Mouse (Mus musculus) frontal cortex, postnatal 25 days (tissue): ENCODE measurements around the gene Ncor1.
"Not testable (repeated sequence)": the region's sequence is repeated elsewhere in the genome, so short reads cannot be mapped to it uniquely, and the experiment has no call there.

Experiments used
- DNase-seq, 2 experiments: peaks; one replicate each; pipeline ENCODE4 v3.0.0; 2022; ENCODE audit warnings: low spot score in 2 of 2

Ncor1 gene

DNA sequence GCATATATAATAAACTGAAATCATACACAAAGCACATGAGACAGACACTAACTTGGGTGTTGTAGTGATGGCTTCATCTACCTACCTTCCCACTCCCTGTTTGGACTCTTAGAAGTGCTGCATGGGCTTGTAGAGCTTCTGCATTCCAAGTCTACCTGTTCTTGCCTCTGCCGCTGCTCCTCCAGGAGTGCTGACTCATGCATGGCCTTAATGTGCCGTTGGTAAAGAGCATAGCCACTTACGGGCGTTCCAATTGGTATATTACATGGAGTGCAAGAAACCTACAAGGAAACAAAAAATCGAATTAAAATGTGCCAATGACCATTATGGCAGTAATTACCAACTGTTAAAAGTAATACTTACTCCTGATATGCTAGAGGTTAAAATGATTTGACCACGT is 91.5 kb downstream of the Ncor1 start:
- no peak for DNase-seq

DNA sequence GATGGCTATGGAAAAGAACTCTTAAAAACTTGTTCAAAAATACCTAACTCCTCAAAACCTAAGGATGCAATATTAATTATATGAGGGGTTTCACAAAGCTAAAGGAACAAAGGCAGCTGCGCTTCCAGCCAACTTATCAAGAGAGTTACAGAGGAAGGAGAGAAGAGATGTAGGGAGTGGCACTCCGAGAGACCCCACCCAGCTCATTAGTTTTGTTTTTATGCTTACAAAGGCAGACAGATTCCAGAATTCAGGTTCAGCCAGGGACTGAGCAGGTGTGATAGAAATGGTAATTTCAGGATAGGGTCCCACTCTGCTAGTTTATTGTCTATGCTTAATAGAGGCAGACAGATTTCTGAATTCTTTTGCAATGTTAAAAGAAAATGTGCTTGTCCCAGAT is 103.1 kb downstream of the Ncor1 start:
- DNase-seq = no peak

DNA sequence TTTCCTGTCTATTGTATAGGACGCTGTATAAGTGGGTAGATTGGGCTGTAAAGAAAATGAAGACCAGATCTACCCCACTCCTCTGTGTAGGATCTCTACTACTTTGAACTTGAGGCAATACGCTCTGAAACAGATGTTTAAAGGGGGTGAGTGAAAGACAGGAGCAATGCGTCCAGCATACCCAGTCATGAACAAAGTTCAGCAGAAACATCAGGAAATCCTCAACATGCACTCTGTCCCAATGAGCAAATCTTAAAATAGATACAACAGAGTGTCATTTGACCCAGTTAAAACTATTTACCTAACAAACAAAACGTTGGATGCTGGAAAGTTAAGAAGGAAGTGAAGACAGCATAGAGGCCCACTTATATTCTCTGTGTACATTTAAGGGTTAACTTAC is 106.4 kb downstream of the Ncor1 start:
- no peak for DNase-seq

DNA sequence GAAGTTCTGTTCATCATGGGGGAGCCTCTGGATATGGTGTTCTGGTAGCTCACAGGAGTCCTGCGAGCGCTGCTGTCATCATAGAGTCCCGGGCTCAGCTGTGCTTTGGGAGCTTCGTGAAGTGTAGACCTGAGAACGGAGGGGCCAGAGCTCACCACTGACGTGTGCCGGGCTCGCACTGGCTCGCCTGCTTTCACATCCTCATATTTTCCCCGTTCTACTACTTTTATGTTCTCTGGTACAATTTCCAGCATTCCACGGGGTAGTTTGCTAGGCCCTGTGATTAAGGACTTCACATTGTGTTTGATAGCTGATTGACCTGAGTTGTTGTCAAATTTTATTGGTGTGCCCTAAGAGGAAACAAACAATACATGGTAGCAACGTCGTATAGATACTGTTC is 115.3 kb downstream of the Ncor1 start:
- no peak for DNase-seq

DNA sequence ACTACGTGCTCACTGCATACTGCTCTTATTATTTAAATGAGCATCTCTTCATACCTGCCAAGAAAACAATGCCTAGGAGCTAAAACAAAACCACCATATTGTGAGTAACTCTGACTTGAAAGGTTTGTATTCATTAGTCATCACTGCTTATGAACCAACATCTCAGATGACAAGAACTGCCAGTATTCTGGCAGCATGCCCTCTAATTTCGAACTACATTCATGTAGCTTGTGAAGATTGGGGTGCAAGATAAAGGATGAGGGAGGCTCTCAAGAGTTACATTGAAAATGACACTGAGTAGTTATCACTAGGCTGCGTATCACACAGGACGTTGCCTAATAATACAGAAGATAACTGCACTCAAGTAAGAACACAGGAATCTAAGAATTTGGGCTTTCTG is 126.1 kb downstream of the Ncor1 start:
- no peak for DNase-seq

DNA sequence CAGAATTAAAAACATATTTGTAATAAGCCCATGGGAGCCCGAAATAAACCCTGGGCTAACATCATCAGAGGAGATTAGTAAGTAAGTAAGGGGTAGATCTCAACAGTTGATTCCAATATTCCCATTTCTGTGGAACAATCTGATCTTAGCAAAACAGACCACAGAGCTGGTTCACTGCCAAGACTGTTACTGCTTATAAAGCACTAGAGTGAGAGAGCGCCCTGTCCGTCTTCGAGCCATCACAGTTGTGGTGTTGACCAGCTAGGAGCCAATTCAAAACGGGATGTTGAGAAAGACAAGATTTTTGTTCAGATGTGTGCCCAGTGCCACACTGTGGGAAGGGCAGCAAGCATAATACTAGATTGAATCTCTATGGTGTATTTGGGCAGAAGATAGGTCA is 127.2 kb downstream of the Ncor1 start:
- no peak for DNase-seq

DNA sequence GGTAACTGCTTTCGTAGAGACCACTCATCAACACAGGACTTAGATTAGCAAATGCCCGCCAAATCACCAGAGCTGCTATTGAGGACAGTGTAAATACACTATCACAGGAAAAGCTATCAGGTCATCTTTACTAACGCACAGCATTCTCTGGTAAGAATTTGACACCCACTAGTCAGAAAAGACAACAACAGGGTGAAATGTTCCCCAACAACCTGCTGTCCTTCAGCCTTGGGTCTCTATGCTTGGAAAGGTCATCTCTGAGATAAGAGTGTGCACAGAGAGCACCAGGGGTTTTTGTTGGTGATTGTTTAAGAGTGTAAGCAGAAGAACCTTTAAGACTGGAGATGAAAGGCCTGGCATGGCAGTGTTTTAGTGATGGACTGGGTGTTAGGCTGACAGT is 134.7 kb downstream of the Ncor1 start:
- no peak for DNase-seq

DNA sequence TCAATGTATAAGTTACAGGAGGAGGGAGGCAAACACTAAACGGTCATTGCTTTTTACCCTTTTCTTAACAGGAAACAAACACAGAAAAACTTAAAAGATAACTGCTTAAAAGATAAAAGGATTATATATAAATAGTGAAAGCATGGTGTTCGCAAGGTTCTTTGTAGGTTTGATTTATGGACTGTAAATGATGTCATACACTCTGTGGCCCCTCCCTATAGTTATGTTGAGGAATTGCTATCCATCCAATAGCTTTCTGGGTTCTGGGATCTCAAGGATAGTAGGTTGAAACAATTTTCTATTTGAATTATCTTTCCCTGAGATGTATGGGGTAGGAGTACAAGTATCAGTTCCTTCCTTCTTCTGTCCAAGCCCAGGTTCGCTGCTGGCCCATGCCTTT is 138.2 kb downstream of the Ncor1 start:
- DNase-seq = no peak

DNA sequence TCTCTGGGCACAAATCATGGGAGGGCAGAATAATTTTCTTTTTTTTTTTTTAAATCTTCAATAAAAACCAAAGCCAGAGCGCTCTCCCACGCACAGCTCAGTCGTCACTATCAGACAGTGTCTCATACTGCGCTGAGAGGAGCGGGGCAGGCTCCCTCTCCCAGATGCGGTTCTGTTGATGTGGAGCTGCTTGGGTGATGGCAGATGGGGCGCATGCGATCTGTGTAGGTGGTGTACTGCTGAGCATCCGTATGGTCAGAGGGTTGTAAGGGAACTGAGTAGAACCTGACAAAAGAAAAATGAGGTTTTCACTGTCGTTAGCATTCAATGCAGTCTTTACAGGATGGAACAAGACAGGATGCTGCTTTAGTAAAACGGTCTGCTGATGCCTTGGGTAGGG is 140.6 kb downstream of the Ncor1 start:
- DNase-seq = peak; percentile 17 to 51

DNA sequence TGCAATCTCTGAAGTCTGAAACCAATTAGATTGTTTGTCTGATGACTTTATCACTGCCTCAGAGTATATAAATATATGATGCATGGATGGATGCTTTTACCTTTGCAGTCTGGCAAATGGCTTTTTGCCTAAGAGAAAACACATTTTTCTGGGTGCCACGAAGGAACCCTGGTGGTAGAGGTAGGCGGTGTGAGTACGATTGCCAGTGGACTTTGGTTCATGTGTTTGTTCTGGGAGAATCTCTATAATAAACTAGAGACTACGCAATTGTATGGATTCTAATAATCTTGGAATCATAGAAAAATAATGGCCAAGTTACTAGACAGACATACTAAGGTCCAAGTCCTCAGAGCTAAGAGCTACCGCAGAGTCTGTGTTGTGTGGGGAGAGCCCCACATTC is 143.4 kb downstream of the Ncor1 start:
- DNase-seq = no peak

DNA sequence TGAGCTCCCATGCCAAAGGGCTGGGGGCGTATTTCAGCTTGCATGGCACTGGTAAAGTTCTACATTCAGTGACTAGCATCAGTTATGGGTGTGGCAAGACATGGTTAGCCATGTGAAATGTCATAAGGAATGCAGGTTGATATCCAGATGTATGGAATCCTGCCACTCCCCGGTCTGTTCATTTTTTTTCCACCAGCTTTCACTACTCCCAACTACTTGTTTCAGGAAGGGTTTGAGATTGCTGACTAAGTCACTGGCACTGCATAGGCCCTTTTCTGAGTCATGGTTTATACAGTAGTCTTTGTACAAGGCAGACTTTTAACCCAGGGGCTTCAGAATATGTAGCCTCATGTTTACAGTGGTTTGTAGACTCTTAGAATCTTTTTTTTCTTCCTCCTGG is 149.0 kb downstream of the Ncor1 start:
- no peak for DNase-seq

DNA sequence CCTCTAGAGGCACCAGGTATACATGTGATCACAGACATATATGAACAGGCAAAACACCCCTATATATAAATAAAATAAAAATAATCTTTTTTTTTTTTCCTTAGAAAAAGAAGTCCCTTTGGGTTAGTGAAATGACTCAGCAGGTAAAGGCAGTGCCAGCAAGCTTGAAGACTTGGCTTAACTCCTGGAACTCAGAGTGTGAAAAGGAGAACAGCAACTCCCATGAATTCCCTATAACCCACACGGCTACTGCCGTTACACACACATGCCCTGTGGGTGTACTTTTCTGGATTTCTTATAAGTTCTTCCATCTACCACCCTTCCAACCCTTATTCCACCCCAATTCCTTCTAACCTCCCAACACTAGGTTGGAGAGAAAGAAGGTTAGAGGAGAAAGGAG is 152.5 kb downstream of the Ncor1 start:
- DNase-seq = no peak

DNA sequence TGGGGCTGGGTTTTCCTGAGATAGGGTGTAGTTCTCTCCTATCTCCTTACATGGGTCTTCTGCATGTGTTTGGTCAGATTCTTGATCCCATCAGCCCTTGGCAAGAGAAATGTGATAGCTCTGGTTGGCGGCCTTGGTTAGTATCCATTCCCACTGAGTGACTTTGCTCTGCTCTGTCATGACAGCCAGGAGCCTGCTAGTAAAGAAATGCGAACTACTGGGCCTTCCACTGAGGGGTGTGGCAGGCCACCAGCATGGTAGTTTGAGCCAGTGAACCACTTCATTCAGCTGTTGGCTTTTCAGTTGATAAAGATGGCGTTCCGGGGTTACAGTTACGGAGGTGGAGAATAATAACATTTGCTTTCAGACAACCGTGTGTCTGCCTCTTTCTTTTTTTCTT is 159.5 kb downstream of the Ncor1 start:
- DNase-seq = no peak

DNA sequence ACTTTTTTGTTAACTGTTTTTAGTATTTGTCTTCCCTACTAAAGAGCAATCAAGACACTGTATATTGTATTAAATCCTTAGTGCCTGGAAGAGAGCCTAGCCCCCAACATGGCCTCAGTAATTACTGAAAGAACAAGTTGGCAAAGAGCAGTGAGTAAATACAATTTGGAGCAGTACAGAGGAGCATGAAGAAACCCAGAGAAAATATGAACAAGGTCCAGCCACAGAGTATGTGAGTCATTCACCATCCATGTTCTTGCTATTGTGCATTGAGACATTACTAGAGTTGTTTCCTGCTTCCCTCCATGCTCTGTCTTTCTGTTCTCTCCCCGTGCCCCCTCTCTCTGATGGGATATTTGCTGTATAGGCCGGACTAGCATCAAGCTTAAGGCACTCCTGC is 164.2 kb downstream of the Ncor1 start:
- no peak for DNase-seq

DNA sequence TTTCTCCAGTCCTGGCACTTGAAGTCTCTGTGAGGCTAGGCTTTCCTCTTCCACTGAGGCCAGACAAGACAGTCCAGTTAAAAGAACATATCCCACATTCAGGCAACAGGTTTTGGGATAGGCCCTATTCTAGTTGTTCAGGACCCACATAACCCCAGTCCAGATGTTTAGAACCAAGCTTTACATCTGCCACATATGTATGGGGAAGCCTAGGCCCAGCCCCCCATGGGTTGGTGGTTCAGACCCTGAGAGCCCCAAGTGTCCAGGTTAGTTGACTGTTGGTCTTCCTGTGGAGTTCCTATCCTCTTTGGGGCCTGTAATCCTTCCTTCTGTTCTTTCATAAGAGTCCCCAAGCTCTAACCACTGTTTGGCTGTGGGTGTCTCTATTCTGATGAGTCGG is 170.6 kb downstream of the Ncor1 start:
- no peak for DNase-seq

DNA sequence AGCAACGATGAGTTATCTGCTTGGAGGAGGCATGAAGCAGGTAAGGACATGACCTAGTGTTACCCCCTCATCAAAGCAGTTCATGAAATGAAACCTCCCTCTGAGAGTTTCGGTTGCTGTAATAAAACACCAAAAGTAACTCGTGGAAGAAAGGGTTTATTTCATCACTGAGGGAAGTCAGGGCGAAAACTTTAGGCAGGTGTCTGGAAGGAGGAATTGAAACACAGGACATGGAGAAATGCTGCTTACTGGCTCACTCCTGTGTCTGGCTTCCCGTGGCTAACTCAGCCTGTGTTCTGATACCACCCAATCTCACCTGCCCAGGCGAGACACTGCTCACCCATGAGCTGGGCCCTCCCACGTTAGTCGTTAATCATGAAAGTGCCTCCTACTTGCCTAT is 173.3 kb downstream of the Ncor1 start:
- no peak for DNase-seq

DNA sequence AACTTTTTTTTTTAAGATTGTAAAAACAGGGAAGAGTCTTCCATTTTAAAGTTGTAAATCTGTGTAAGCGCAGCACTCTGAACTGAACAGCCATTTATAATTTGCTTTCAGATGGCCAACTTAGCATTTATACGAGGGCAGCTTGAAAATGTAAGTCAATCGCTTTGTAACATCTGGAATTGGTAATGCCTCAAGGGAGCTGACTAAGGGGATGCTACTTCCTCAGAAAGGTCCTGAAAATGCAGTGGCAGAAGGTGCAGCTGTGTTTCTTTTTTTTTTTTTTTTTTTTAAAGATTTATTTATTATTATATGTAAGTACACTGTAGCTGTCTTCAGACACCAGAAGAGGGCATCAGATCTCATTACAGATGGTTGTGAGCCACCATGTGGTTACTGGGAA is 174.3 kb downstream of the Ncor1 start:
- not testable (repeated sequence) for DNase-seq

DNA sequence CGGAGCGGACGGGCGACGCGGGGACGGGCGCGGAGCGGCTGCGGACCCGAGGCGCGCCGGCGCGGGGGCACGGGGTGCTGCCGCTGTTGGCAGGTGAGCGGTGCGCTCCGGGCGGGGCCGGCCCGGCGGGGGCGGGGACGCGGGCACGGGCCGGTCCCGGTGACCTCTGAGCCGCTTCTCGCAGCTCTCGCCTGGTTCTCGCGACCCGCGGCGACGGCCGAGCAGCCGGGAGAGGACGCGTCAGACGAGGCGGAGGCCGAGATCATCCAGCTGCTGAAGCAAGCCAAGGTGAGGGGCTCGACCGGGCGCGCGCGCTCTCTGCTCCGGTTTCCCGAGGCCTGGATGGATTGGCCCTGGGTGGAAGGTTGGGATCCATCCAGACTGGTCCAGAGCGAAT is 176.7 kb downstream of the Ncor1 start:
- no peak for DNase-seq

DNA sequence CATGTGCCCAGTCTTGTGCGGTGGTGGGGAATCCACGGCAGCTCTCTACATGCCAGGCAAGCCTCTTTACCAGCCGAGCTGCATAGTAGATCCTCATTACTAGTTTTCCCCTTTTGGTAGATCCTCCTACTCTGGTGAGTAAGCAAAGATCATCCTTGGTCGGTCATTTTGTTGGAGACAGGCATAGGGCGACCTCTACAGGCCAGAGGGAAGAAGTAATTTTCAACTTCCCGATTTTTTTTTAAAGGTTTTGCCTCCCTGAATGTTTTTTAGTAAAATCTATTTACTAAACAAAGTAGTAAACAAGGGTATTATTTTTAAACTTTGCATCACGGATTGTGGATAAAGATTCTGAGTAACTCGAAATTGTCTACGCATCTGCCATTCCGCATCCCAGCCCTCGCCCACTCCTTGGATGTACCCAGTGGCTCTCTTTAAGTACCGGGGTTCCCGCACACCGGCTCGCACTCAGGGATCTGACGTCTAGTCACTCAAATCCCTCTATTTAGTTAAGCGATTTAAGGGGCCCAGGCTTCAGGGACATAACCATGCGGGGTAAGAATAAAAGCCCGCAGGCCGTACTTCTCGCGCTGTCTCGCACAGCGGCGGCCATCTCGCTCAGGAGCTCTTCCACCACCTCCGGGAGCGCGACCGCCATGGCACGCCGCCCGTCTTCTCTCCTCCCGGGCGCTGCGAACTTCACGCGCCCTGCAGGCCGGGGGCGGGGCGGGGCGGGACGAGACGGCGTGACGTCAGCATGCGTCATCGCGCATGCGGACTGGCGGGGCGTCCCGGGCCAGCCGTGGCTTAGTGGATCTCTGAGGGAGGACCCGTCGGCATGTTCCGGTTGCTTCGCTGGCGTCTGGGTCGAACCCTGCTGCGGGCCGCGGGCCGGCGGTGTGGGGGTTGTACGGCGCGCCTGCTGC is 177.4 kb downstream of the Ncor1 start, which contains the start of the genes Zswim7 and Ttc19:
TSS of gene Zswim7 (minus strand) at position 701 of the 926 bp plus-strand sequence.
TSS of gene Ttc19 (plus strand) at position 799 of the 926 bp plus-strand sequence.
- peak; percentile 88 to 92 for DNase-seq

DNA sequence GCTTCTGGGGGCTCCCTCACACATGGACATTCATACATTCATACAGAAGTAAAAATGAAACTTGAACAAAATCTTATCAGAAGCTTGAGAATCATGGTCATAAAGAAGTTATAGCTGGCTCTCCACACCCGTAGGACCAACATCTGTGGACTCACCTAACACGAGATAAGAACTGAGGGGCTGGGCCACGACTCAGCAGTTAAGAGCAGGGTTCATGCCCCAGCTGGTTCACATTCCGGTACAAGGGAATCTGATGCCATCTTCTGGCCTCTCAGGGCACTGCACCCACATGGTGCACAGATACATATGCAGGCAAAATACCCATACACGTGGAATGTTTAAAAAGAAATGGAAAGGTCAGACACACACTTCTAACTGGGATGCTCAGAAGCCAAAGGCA is 180.3 kb downstream of the Ncor1 start:
- peak; percentile 33 to 53 for DNase-seq

DNA sequence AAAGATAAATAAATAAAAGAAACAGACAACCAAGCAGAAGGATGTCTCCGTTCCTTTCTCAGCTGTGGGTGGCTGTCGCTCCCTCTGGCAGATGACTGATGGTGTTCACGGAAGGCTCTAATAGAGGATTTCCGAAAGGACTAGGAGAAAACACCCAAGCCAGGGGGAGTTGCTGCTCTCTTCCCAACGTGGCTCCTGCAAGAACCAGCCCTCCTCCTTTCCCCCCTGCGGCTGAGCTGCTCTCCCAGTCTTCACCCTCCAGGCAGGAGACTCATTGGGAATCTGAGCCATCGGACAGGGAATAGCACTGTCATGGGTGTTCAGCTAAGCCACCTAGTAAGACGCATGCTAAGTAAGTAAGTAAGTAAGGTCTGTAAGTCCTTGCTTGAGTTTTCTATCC is 181.3 kb downstream of the Ncor1 start:
- DNase-seq = no peak

DNA sequence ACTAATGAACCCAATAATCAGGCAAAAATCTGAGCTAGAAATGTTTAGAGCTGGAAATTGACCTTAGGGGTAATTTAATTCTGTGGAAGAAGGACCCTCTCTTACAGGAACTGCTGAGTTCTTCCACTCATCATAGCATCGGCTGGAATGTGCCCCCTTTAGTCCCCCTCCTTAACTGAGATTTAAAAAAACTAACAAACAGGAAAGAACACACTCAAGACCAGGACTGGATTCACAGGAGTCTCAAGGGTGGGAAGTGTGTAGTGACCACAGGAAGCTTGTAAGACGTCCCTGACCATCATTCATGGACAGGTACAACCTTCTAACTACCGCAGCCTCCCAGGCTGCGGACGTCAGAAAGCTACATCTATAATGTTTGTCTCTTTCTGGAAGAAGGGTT is 187.5 kb downstream of the Ncor1 start:
- DNase-seq = no peak

DNA sequence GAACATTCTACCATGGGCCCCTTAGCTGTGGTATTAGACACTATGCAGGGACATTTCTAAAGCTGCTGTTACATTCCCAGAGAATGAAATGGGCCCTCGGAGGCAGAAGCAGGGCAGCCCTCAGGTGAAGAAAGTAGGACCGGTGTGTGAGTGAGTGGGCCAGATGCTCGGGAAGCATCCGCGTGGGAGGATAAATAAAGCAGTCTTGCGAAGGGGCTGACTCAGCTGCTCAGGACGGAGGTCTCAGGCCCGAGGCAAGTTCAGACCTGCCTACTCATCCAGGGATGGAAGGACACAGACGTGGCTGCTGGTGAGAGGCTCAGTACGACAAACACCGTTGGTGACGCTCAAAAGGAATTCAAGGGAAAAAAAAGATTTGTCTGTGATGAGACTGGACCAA is 189.2 kb downstream of the Ncor1 start:
- no peak for DNase-seq

DNA sequence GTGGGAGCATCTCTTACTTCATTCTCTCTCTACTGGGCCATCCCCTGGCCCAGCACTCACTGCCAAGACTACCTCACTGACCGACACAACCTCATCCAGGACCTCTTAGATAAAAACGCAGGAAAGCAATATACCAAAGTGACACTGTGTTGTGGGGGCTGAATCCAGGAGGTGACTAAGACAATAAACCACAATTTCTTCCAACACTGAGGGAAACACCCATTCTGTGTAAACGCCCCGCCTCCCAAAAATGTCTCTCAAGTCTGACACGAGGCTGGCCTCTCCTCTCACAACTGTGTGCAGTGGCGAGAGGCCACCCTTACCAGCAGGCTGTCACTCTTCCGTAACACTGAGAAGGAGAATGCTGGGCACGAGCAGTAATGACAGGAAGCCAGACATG is 190.0 kb downstream of the Ncor1 start:
- DNase-seq = no peak
